Mouse (Mus musculus) MEL (cell line): ENCODE results near the gene Card14. TPM values are rescaled to one million over a fixed set of nuclear protein-coding genes. Genes with fewer than 3 reads are reported as not detected.

Experiments
- DNase-seq: peaks from one replicate; pipeline ENCODE4 v3.0.0; 2011; ENCODE audit warnings: low read depth, low spot score
- H3K27ac ChIP-seq: 2 replicates; pipeline ENCODE4 v1.5.1; 2012; ENCODE audit warnings: low read depth, mild to moderate bottlenecking, control low read depth, low read length, moderate library complexity; ENCODE audit not compliant: control insufficient read depth
- H3K27me3 ChIP-seq, 2 experiments: fragments of 150-350 bp in 1 of 2; sonication (generic) in 1 of 2; 2 replicates each; pipeline ENCODE4 v1.6.1; 2012; ENCODE audit warnings: low read length in 2 of 2, mild to moderate bottlenecking in 2 of 2, improper control_type of control experiment in 1 of 2, moderate library complexity in 1 of 2; ENCODE audit not compliant: insufficient read depth in 2 of 2, control insufficient read depth in 1 of 2
- H3K36me3 ChIP-seq, 2 experiments: 2 replicates each; pipeline ENCODE4 v1.6.1; 2012 to 2014; ENCODE audit warnings: low read length in 2 of 2, improper control_type of control experiment in 1 of 2, inconsistent platforms in 1 of 2, mild to moderate bottlenecking in 1 of 2; ENCODE audit not compliant: insufficient read depth in 2 of 2, control insufficient read depth in 1 of 2
- H3K4me1 ChIP-seq, 2 experiments: fragments of 150-350 bp in 1 of 2; sonication (generic) in 1 of 2; 2 replicates each; pipeline ENCODE4 v1.6.1; 2012; ENCODE audit warnings: low read length in 2 of 2, improper control_type of control experiment in 1 of 2, mild to moderate bottlenecking in 1 of 2; ENCODE audit not compliant: insufficient read depth in 2 of 2, control insufficient read depth in 1 of 2
- H3K4me3 ChIP-seq, 2 experiments: fragments of 150-350 bp in 1 of 2; sonication (generic) in 1 of 2; 2 replicates each; pipeline ENCODE4 v1.5.1; 2012; ENCODE audit warnings: low read depth in 2 of 2, low read length in 2 of 2, mild to moderate bottlenecking in 2 of 2, moderate library complexity in 2 of 2, control low read depth in 1 of 2, improper control_type of control experiment in 1 of 2; ENCODE audit not compliant: control insufficient read depth in 1 of 2, insufficient read depth in 1 of 2
- H3K79me2 ChIP-seq: 2 replicates; pipeline ENCODE4 v1.6.1; 2012; ENCODE audit warnings: mild to moderate bottlenecking, low read length, moderate library complexity; ENCODE audit not compliant: control insufficient read depth, poor library complexity, insufficient read depth
- H3K9ac ChIP-seq: 2 replicates; pipeline ENCODE4 v1.6.1; 2012; ENCODE audit warnings: low read depth, mild to moderate bottlenecking, control low read depth, low read length, moderate library complexity; ENCODE audit not compliant: control insufficient read depth, poor library complexity, severe bottlenecking
- H3K9me3 ChIP-seq: fragments of 150-350 bp; sonication (generic); replicated peaks from 2 replicates; pipeline ENCODE4 v1.6.1; 2012; ENCODE audit warnings: mild to moderate bottlenecking, low read length, improper control_type of control experiment, moderate library complexity; ENCODE audit not compliant: insufficient read depth
- CHD1 ChIP-seq: IDR thresholded peaks from 2 replicates; pipeline ENCODE4 v1.6.1; 2012; ENCODE audit warnings: low read depth, mild to moderate bottlenecking, inconsistent platforms, low read length, improper control_type of control experiment
- CHD2 ChIP-seq: IDR thresholded peaks from 2 replicates; pipeline ENCODE4 v1.6.1; 2011; ENCODE audit warnings: low read length, improper control_type of control experiment
- ELF1 ChIP-seq: IDR thresholded peaks from 2 replicates; pipeline ENCODE4 v1.6.1; 2014; ENCODE audit warnings: low read depth, mild to moderate bottlenecking, inconsistent platforms, low read length, improper control_type of control experiment, moderate library complexity
- EP300 ChIP-seq, 2 experiments: IDR thresholded peaks; 2 replicates each; pipeline ENCODE4 v1.6.1; 2011; ENCODE audit warnings: improper control_type of control experiment in 2 of 2, low read length in 2 of 2, low read depth in 1 of 2, mild to moderate bottlenecking in 1 of 2
- GABPA ChIP-seq: IDR thresholded peaks from 2 replicates; pipeline ENCODE4 v1.6.1; 2012; ENCODE audit warnings: low read depth, mild to moderate bottlenecking, inconsistent platforms, low read length, improper control_type of control experiment, moderate library complexity
- GATA1 ChIP-seq: IDR thresholded peaks from 2 replicates; pipeline ENCODE4 v1.6.1; 2011; ENCODE audit warnings: low read depth, low read length, improper control_type of control experiment
- MAFK ChIP-seq: IDR thresholded peaks from 2 replicates; pipeline ENCODE4 v1.6.1; 2011; ENCODE audit warnings: low read depth, mild to moderate bottlenecking, low read length, improper control_type of control experiment, borderline replicate concordance
- MXI1 ChIP-seq: IDR thresholded peaks from 2 replicates; pipeline ENCODE4 v1.6.1; 2011; ENCODE audit warnings: mild to moderate bottlenecking, low read depth, low read length, improper control_type of control experiment
- MYB ChIP-seq: IDR thresholded peaks from 2 replicates; pipeline ENCODE4 v1.6.1; 2011; ENCODE audit warnings: mild to moderate bottlenecking, low read depth, low read length, improper control_type of control experiment
- MYC ChIP-seq: IDR thresholded peaks from 2 replicates; pipeline ENCODE4 v1.6.1; 2011; ENCODE audit warnings: low read depth, mild to moderate bottlenecking, low read length, improper control_type of control experiment, moderate library complexity
- NELFE ChIP-seq: IDR thresholded peaks from 2 replicates; pipeline ENCODE4 v1.6.1; 2011; ENCODE audit warnings: low read depth, low read length, improper control_type of control experiment
- NRF1 ChIP-seq: IDR thresholded peaks from 2 replicates; pipeline ENCODE4 v1.6.1; 2014; ENCODE audit warnings: low read depth, mild to moderate bottlenecking, inconsistent platforms, low read length, improper control_type of control experiment, moderate library complexity; ENCODE audit not compliant: poor library complexity, insufficient read depth, severe bottlenecking
- POLR2A ChIP-seq, 2 experiments: IDR thresholded peaks; 2 replicates each; pipeline ENCODE4 v1.6.1; 2011 to 2012; ENCODE audit warnings: low read length in 2 of 2, mild to moderate bottlenecking in 2 of 2, control low read depth in 1 of 2, improper control_type of control experiment in 1 of 2, low read depth in 1 of 2, moderate library complexity in 1 of 2; ENCODE audit not compliant: control insufficient read depth in 1 of 2, insufficient read depth in 1 of 2, poor library complexity in 1 of 2
- SMC3 ChIP-seq: IDR thresholded peaks from 2 replicates; pipeline ENCODE4 v1.6.1; 2011; ENCODE audit warnings: low read depth, low read length, improper control_type of control experiment
- TBP ChIP-seq: IDR thresholded peaks from 2 replicates; pipeline ENCODE4 v1.8.0; 2011; ENCODE audit warnings: low read depth, low read length, improper control_type of control experiment
- UBTF ChIP-seq: IDR thresholded peaks from 2 replicates; pipeline ENCODE4 v1.6.1; 2012; ENCODE audit warnings: low read depth, mild to moderate bottlenecking, inconsistent platforms, low read length, improper control_type of control experiment, moderate library complexity, borderline replicate concordance; ENCODE audit not compliant: insufficient read depth
- ZNF384 ChIP-seq: IDR thresholded peaks from 2 replicates; pipeline ENCODE4 v1.6.1; 2012; ENCODE audit warnings: low read depth, mild to moderate bottlenecking, inconsistent platforms, low read length, improper control_type of control experiment
- polyA plus RNA-seq, 2 experiments: library from polyadenylated mRNA; stranded (reverse) in 1 of 2; unstranded in 1 of 2; fragments of >175 nt in 1 of 2; fragments of >200 nt in 1 of 2; gene quantifications; 2 replicates each; pipeline versions ENCODE4 v1.2.1 to v1.2.4; 2012; ENCODE audit warnings: low replicate concordance in 2 of 2, low read depth in 1 of 2; ENCODE audit not compliant: insufficient read length in 2 of 2, insufficient read depth in 1 of 2, missing spikeins in 1 of 2
- total RNA-seq: library from RNA; depleted of rRNA; stranded (reverse); fragments of 300-350 nt; gene quantifications from 2 replicates; pipeline ENCODE4 v1.2.3, GENCODE M21; 2012; rRNA removed

The Card14 gene
- total RNA-seq (not detected in 2 replicates), polyA plus RNA-seq (not detected)

- no peaks in the 10 kb centered on the region for H3K9me3 ChIP-seq
- H3K27me3 ChIP-seq = peaks cover 3 to 13% of the 10 kb centered on the region in 2 experiments; a peak in 2 of 4 replicates
- no peaks in the 10 kb centered on the region for H3K79me2 ChIP-seq
- H3K36me3 ChIP-seq = no peaks in the 10 kb centered on the region
- TF ChIP-seq NRF1 (no peak), MYC (no peak), MYB (no peak), NELFE (no peak), UBTF (no peak), MXI1 (no peak), GATA1 (no peak), POLR2A (IDR thresholded peaks at IDR 0.05; ENCODE audit: control insufficient read depth in 1 of 2, insufficient read depth in 1 of 2, low read depth in 1 of 2, low read length in 2 of 2, poor library complexity in 1 of 2) (no peak), GABPA (no peak), SMC3 (no peak), EP300 (IDR thresholded peaks at IDR 0.05; ENCODE audit: low read depth in 1 of 2, low read length in 2 of 2) (no peak)
- TF ChIP-seq, all 39 proteins: peak for 0
- DNase-seq = no peak
- no peak within 1 kb of the TSS for H3K27ac ChIP-seq
- no peak within 1 kb of the TSS for H3K9ac ChIP-seq
- H3K4me1 ChIP-seq = 0 out of 4 replicates have a peak, but pooled peaks cover 0 to 4% of the 10 kb centered on the region in 2 experiments
- H3K4me3 ChIP-seq = no peak within 1 kb of the TSS
These were observed at the start of gene Card14 for GRCm38 (mm10) chr11:119307658-119307867. Card14 (plus strand) TSS chr11:119307768.

- H3K9ac ChIP-seq = peak overlapping the region; percentile 55
- no peaks in the 10 kb centered on the region for H3K36me3 ChIP-seq
- peak overlapping the region; percentile 89 for H3K27ac ChIP-seq
- DNase-seq = no peak
- peak overlapping the region; percentile 60 to 63 for H3K4me3 ChIP-seq
- no peaks in the 10 kb centered on the region for H3K9me3 ChIP-seq
- peaks cover 0 to 8% of the 10 kb centered on the region in 2 experiments; a peak in 3 of 4 replicates for H3K4me1 ChIP-seq
- H3K27me3 ChIP-seq = no peaks in the 10 kb centered on the region
- TF ChIP-seq ELF1 = 0 out of 2 replicates have a peak, but pooled peaks have one; percentile 6
- 0 out of 2 replicates have a peak, but pooled peaks have one; percentile 39 for TF ChIP-seq CHD1
- no peak for TF ChIP-seq CHD2
- TF ChIP-seq MAFK = no peak
- no peak for TF ChIP-seq ZNF384
- TF ChIP-seq TBP = peak; percentile 31; the same call in 1 of the 2 replicates
- H3K79me2 ChIP-seq = no peaks in the 10 kb centered on the region
These were observed 49.4 kb upstream of the Card14 start for GRCm38 (mm10) chr11:119258216-119258571.
